Mouse (Mus musculus): ENCODE results near the gene Dus1l. TPM values are rescaled to one million over a fixed set of nuclear protein-coding genes. Genes with fewer than 3 reads are reported as not detected.
"Not testable (repeated sequence)": the region's sequence is repeated elsewhere in the genome, so short reads cannot be mapped to it uniquely, and the experiment has no call there.

Gene Dus1l
- 10 to 100 TPM; 40.1 to 45.5 TPM for total RNA-seq (2021)
- long read RNA-seq, experiment 1, partial matches to known transcripts: 33 of 55 reads
- long read RNA-seq, experiment 1, other reads (novel, unspliced or antisense): 22 of 55 reads
- long read RNA-seq, experiment 2, partial matches to known transcripts: 6 of 52 reads
- long read RNA-seq, experiment 2, other reads (novel, unspliced or antisense): 45 of 52 reads

- DNase-seq (ENCODE audit: low spot score in 2 of 2): peak; percentile 98 to 99
These were observed at the start of gene Dus1l for GRCm38 (mm10) chr11:120795756-120796613. Gene Dus1l, minus strand, starts transcription at chr11:120796403.

DNA sequence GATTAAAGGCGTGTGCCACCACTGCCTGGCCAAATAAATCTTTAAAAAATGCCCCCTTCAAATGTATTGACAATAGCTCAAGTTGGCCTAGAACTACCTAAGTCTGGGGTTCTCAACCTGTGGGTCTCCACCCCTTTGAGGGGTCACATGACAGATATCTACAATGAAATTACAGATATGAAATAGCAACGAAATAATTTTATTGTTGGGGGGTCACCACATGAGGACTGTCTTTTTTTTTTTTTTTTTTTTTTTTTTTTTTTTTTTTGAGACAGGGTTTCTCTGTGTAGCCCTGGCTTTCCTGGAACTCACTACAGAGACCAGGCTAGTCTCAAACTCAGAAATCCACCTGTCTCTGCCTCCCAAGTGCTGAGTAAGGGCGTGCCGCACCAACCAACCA, 48.1 kb upstream of the Dus1l start:
- DNase-seq (ENCODE audit: low spot score in 2 of 2): no peak

GRCm38 (mm10) chr11:120833555-120834280, 37.5 kb upstream of the Dus1l start:
- no peak for DNase-seq (ENCODE audit: low spot score in 2 of 2)

GRCm38 (mm10) chr11:120832962-120833361, 36.8 kb upstream of the Dus1l start:
- not testable (repeated sequence) for DNase-seq (ENCODE audit: low spot score in 2 of 2)

GRCm38 (mm10) chr11:120831659-120832440, 35.6 kb upstream of the Dus1l start:
- no peak for DNase-seq (ENCODE audit: low spot score in 2 of 2)

- no peak for DNase-seq (ENCODE audit: low spot score in 2 of 2)
These were observed 34.5 kb upstream of the Dus1l start for GRCm38 (mm10) chr11:120830686-120831085.

GRCm38 (mm10) chr11:120829757-120830532, 33.7 kb upstream of the Dus1l start:
- no peak for DNase-seq (ENCODE audit: low spot score in 2 of 2)

- DNase-seq (ENCODE audit: low spot score in 2 of 2): no peak
These were observed 32.2 kb upstream of the Dus1l start for GRCm38 (mm10) chr11:120828416-120828815.

GRCm38 (mm10) chr11:120826016-120826953, 30.1 kb upstream of the Dus1l start:
- no peak for DNase-seq (ENCODE audit: low spot score in 2 of 2)

GRCm38 (mm10) chr11:120825289-120825863, 29.2 kb upstream of the Dus1l start:
- no peak for DNase-seq (ENCODE audit: low spot score in 2 of 2)

GRCm38 (mm10) chr11:120824787-120825288, 28.6 kb upstream of the Dus1l start:
- DNase-seq (ENCODE audit: low spot score in 2 of 2): no peak

DNA sequence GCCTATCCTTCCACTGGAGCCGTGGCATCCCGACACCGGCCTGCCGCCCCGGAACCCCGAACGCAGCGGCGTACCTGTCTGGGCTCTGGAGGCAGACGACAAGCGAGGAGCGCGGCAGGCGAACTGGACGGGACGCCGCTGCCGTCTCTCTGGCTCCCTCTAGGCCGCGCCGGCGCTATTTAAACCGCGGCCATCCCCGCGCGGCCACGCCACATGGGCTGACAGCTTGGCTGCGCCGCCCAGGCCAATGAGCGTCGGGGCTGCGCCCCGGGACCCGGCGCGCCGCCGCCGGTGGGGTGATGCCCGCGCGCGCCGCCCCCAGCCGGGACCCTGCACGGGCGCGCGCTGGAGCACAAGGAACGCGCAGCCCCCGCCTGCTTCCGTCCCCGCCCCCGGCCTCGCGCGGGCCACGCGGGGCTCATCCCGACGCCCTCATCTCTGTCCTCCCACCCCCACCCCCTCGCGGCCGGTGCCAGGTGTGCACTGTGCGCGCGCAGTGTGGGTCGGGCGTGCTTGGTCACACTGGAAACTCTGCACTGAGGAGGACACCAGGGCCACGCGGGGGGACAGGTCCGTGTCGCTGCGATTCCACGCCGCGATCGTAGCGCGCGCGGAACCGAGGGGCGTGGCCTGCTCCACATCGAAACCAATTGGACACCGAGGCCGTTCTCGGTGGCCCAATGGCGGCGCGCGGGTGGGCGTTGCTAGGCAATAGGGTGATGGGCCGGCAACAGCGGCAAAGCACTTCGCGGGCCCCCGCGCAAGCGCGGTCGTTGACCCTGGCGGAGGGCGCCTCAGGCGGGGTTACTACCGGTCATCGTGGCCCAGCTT, 28.0 kb upstream of the Dus1l start, which contains the start of gene Fasn:
Fasn (minus strand) TSS at position 592 of the 831 bp plus-strand sequence.
- DNase-seq (ENCODE audit: low spot score in 2 of 2): peak; percentile 98 to 99

DNA sequence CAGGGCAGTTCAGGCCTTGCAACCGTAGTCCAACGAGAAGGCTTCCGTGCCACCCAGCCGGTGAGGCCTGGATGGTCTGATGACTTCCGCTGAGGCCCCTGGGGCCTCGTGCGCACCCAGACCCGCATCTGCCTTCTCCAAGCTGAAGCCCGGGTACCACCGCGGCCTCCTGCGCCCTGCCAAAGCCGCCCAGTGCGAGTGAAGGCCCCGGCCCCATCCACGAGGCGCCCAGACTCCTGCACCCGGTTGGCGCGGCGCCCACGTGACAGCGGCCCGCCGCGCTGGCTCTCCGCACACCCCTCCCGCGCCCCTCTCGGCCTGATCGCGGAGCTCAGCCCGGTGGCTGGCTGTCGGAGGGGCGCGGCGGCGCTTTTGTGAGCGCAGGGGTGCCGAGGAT, 27.3 kb upstream of the Dus1l start:
- DNase-seq (ENCODE audit: low spot score in 2 of 2): peak in 1 of 2 experiments; percentile 64

GRCm38 (mm10) chr11:120822831-120823550, 26.8 kb upstream of the Dus1l start:
- no peak for DNase-seq (ENCODE audit: low spot score in 2 of 2)

- DNase-seq (ENCODE audit: low spot score in 2 of 2): no peak
These were observed 26.1 kb upstream of the Dus1l start for GRCm38 (mm10) chr11:120822321-120822720.

GRCm38 (mm10) chr11:120821076-120821922, 25.1 kb upstream of the Dus1l start:
- no peak for DNase-seq (ENCODE audit: low spot score in 2 of 2)

Measured in layer of hippocampus, postnatal 14 days (tissue).